Mouse (Mus musculus) G1E (cell line): ENCODE data around the gene Rfc4.

ENCODE experiments used
- CTCF ChIP-seq: IDR thresholded peaks from 2 replicates; pipeline ENCODE4 v1.5.1; 2012; ENCODE audit warnings: low read depth, low read length, inconsistent platforms, mixed read lengths
- GATA1 ChIP-seq: IDR thresholded peaks from 2 replicates; pipeline ENCODE4 v1.6.1; 2012; ENCODE audit warnings: borderline replicate concordance, low read length, inconsistent platforms, mixed read lengths
- POLR2AphosphoS5 ChIP-seq: IDR thresholded peaks from 2 replicates; pipeline ENCODE4 v1.6.1; 2012; ENCODE audit warnings: low read depth, low read length, inconsistent platforms; ENCODE audit not compliant: insufficient replicate concordance

DNA sequence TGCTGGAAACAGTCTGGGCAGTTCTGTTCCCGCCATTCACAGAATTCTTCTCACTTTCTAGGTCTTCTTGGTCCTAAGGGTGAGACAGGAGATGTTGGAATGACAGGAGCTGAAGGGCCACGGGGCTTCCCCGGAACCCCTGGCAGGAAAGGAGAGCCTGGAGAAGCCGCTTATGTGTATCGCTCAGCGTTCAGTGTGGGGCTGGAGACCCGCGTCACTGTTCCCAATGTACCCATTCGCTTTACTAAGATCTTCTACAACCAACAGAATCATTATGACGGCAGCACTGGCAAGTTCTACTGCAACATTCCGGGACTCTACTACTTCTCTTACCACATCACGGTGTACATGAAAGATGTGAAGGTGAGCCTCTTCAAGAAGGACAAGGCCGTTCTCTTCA, 29.5 kb upstream of the Rfc4 start:
- no peak for TF ChIP-seq GATA1
- TF ChIP-seq CTCF, result no peak
- no peak for TF ChIP-seq POLR2AphosphoS5
